Mouse (Mus musculus) G1E (cell line): ENCODE data around the gene H2-DMb1. TPM values are rescaled to one million over a fixed set of nuclear protein-coding genes. Genes with fewer than 3 reads are reported as not detected.

Source experiments
- ATAC-seq: 2 replicates; pipeline ENCODE4 v1.8.0; 2016; ENCODE audit warnings: mild to moderate bottlenecking; ENCODE audit not compliant: insufficient number of reproducible peaks, poor library complexity, low FRiP score, severe bottlenecking; ENCODE audit errors: extremely low read depth
- DNase-seq: peaks from one replicate; pipeline ENCODE4 v3.0.0; 2012; ENCODE audit warnings: low spot score
- H3K27me3 ChIP-seq: 2 replicates; pipeline ENCODE4 v1.6.1; 2012; ENCODE audit warnings: mild to moderate bottlenecking, low read length, inconsistent platforms; ENCODE audit not compliant: insufficient read depth
- H3K36me3 ChIP-seq: replicated peaks from 2 replicates; pipeline ENCODE3; 2012; ENCODE audit warnings: mild to moderate bottlenecking, inconsistent platforms
- H3K4me1 ChIP-seq: 2 replicates; pipeline ENCODE4 v1.6.1; 2012; ENCODE audit warnings: low read depth, low read length, inconsistent platforms, mixed read lengths; ENCODE audit not compliant: insufficient read depth
- H3K4me3 ChIP-seq: 2 replicates; pipeline ENCODE4 v1.5.1; 2012; ENCODE audit warnings: low read depth, mild to moderate bottlenecking, inconsistent platforms, low read length, moderate library complexity, mixed read lengths
- H3K9me3 ChIP-seq: replicated peaks from 2 replicates; pipeline ENCODE4 v1.6.1; 2012; ENCODE audit warnings: inconsistent platforms
- CTCF ChIP-seq: IDR thresholded peaks from 2 replicates; pipeline ENCODE4 v1.5.1; 2012; ENCODE audit warnings: low read depth, low read length, inconsistent platforms, mixed read lengths
- GATA1 ChIP-seq: IDR thresholded peaks from 2 replicates; pipeline ENCODE4 v1.6.1; 2012; ENCODE audit warnings: borderline replicate concordance, low read length, inconsistent platforms, mixed read lengths
- GATA2 ChIP-seq: IDR thresholded peaks from 2 replicates; pipeline ENCODE4 v1.6.1; 2012; ENCODE audit warnings: low read depth, low read length, inconsistent platforms, borderline replicate concordance
- POLR2AphosphoS5 ChIP-seq: IDR thresholded peaks from 2 replicates; pipeline ENCODE4 v1.6.1; 2012; ENCODE audit warnings: low read depth, low read length, inconsistent platforms; ENCODE audit not compliant: insufficient replicate concordance
- TAL1 ChIP-seq: conservative IDR thresholded peaks from 2 replicates; pipeline ENCODE4 v1.6.1; 2012; ENCODE audit warnings: low read depth, low read length, inconsistent platforms, mixed read lengths
- polyA plus RNA-seq: library from polyadenylated mRNA; stranded (reverse); fragments of >175 nt; gene quantifications from 2 replicates; pipeline ENCODE4 v1.2.3, GENCODE M21; 2012
- total RNA-seq, 2 experiments: library from RNA; stranded (forward) in 1 of 2; stranded (reverse) in 1 of 2; fragments of 200-1000 nt in 1 of 2; fragments of >200 nt in 1 of 2; fragmentation: Nextera tagmentation in 1 of 2; gene quantifications; 2 replicates each; pipeline ENCODE4 v1.2.3; 2014 to 2017

H2-DMb1 gene
- total and polyA plus RNA-seq, 3 experiments = 0.10 to 0.44 TPM; not detected in 1

GRCm38 (mm10) chr17:34122188-34122984, 30.5 kb upstream of the H2-DMb1 start, which contains the start of gene Brd2:
Gene Brd2, minus strand, starts transcription at chr17:34122634.
- no peak for TF ChIP-seq CTCF
- TF ChIP-seq GATA1 = no peak
- no peak for TF ChIP-seq GATA2
- TF ChIP-seq POLR2AphosphoS5 = no peak; the same call in 1 of the 2 replicates
- TF ChIP-seq TAL1 = no peak
- ATAC-seq (peak; percentile 22; the same call in 1 of the 2 replicates), DNase-seq (peak; percentile 93)
- peaks cover 58% of the 10 kb centered on the region for H3K36me3 ChIP-seq
- H3K4me3 ChIP-seq = peak within 1 kb of the TSS; percentile 99
- peaks cover 42% of the 10 kb centered on the region for H3K4me1 ChIP-seq
- H3K27me3 ChIP-seq = no peaks in the 10 kb centered on the region
- no peaks in the 10 kb centered on the region for H3K9me3 ChIP-seq

GRCm38 (mm10) chr17:34123111-34123510, 29.8 kb upstream of the H2-DMb1 start:
- TF ChIP-seq POLR2AphosphoS5 (no peak), GATA1 (no peak), TAL1 (no peak), GATA2 (no peak), CTCF (no peak)
- ATAC-seq (no peak), DNase-seq (no peak)
- Histone ChIP-seq H3K4me1 (peaks cover 49% of the 10 kb centered on the region), H3K9me3 (no peaks in the 10 kb centered on the region), H3K36me3 (peaks cover 56% of the 10 kb centered on the region), H3K4me3 (peak overlapping the region; percentile 99), H3K27me3 (no peaks in the 10 kb centered on the region)

DNA sequence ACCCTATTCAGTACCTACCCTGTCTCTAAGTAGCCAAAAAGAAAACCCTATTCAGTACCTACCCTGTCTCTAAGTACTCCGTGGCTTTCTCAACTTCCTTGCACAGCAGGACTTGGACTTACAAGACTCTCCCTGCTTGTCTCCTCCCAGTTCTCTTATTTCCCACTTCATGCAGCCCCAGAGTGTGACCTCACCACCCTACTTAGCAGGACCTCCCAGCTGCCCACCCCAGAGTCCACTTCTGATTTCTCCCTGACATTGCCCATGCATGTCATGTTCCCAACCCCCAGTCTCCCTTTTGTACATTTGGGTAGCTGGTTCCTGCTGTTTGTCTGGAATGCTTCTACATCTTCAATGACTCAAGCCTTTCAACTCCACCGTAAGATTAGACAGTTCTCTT, 29.4 kb upstream of the H2-DMb1 start:
- ATAC-seq (no peak), DNase-seq (no peak)
- peaks cover 55% of the 10 kb centered on the region for H3K36me3 ChIP-seq
- no peaks in the 10 kb centered on the region for H3K9me3 ChIP-seq
- H3K4me3 ChIP-seq = peak overlapping the region; percentile 99
- TF ChIP-seq GATA1 = no peak
- no peak for TF ChIP-seq CTCF
- TF ChIP-seq TAL1 = no peak
- no peak for TF ChIP-seq GATA2
- no peak for TF ChIP-seq POLR2AphosphoS5
- peaks cover 53% of the 10 kb centered on the region for H3K4me1 ChIP-seq
- H3K27me3 ChIP-seq = no peaks in the 10 kb centered on the region

DNA sequence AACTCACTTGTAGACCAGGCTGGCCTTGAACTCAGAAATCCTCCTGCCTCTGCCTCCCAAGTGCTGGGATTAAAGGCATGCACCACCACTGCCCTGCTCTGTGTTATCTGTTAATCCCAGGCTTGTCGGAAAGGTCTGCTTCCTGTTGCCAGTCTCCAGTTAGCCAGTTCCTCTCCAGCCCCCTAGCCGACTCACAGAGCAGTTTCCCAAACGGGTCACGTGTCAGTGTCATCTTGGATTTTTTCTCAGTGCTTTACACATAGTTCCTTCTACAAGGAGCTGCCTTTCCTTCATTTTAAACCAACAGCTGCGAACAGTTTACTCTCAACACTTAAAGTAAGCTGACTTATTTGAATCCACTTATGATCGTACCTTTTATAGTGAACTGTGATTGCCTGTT, 28.2 kb upstream of the H2-DMb1 start:
- peaks cover 63% of the 10 kb centered on the region for H3K4me1 ChIP-seq
- peak overlapping the region; percentile 54; the same call in 1 of the 2 replicates for H3K4me3 ChIP-seq
- DNase-seq = no peak
- TF ChIP-seq CTCF (no peak), POLR2AphosphoS5 (no peak), GATA1 (no peak), TAL1 (no peak; the same call in 1 of the 2 replicates), GATA2 (no peak)
- ATAC-seq = no peak
- no peaks in the 10 kb centered on the region for H3K27me3 ChIP-seq
- H3K9me3 ChIP-seq = no peaks in the 10 kb centered on the region
- H3K36me3 ChIP-seq = peaks cover 56% of the 10 kb centered on the region

DNA sequence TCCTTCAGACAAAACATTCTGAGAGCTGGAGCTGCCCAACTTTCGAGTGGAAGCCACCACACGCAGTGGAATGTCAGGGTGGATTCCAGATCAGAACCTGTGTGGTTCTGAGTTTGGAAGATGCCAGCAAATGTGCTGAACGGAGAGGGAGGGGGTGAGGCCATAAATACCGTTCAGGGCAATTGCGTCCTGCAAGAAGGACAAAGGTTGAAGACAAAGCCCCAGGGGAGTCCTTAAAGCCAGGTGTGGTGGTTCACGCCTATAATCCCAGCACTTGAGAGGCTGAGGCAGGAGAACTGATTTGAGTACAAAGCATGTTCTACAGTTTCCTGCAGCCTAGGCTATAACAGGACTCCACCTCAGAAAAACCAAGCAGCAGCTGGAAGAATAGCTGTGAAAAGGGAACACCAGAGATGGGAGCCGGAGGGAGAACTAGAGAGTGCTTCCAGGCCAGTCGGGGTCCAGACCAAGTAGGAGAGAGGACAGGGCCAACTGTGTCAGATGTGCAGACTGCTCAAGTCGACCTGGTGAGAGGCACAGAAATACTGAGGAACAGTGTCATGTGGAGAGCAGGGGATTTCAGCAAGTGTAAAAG, 25.9 kb upstream of the H2-DMb1 start:
- peaks cover 68% of the 10 kb centered on the region for H3K4me1 ChIP-seq

DNA sequence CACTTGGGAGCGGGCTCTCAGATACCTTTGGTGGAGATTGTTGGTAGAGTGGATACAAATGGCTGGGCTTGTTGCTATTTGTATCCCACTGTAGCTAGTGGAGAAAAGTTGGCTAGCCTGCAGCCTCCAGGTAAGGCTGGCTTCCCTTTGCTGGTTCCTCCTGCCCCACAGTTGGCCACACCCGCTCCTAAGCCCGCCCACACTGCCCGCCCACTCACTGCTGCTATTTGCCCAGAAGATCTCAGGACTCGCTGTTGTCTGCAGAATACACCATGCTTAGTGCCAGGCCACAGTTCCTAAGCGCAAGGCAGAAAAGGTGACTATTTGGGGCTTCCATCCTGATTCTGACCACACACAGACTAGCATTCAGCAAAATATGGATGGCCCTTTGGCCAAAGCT, 25.4 kb upstream of the H2-DMb1 start:
- Histone ChIP-seq H3K36me3 (peaks cover 47% of the 10 kb centered on the region), H3K4me3 (peak overlapping the region; percentile 14; the same call in 1 of the 2 replicates), H3K27me3 (peaks cover 5% of the 10 kb centered on the region; the same call in 1 of the 2 replicates), H3K4me1 (peaks cover 68% of the 10 kb centered on the region), H3K9me3 (no peaks in the 10 kb centered on the region)
- no peak for TF ChIP-seq GATA2
- no peak for TF ChIP-seq GATA1
- no peak for TF ChIP-seq TAL1
- TF ChIP-seq CTCF = no peak
- TF ChIP-seq POLR2AphosphoS5 = no peak
- peak; percentile 75 for DNase-seq
- peak; percentile 65 for ATAC-seq

More for the DNA sequence above, 25.9 kb upstream of the H2-DMb1 start:
- TF ChIP-seq POLR2AphosphoS5 (no peak), TAL1 (no peak), CTCF (no peak), GATA1 (no peak), GATA2 (no peak)
- H3K36me3 ChIP-seq = peaks cover 47% of the 10 kb centered on the region
- ATAC-seq (no peak), DNase-seq (no peak)
- H3K9me3 ChIP-seq = no peaks in the 10 kb centered on the region
- peaks cover 5% of the 10 kb centered on the region; the same call in 1 of the 2 replicates for H3K27me3 ChIP-seq
- peak overlapping the region; percentile 14; the same call in 1 of the 2 replicates for H3K4me3 ChIP-seq
